Mouse (Mus musculus): ENCODE data around the gene Blcap. TPM values are rescaled to one million over a fixed set of nuclear protein-coding genes. Genes with fewer than 3 reads are reported as not detected.

Blcap gene
- polyA plus RNA-seq, 1 experiment: 63.9 TPM

GRCm38 (mm10) chr2:157510031-157510430, 61.0 kb downstream of the Blcap start:
- no peak for TF ChIP-seq CTCF (IDR thresholded peaks at IDR 0.05; ENCODE audit: borderline replicate concordance, insufficient read depth, low read length)
- TF ChIP-seq POLR2A (IDR thresholded peaks at IDR 0.05; ENCODE audit: low read depth, low read length): no peak
- Histone ChIP-seq H3K27ac (ENCODE audit: insufficient read depth, low read length) (no peak overlapping the region), H3K4me1 (ENCODE audit: control insufficient read depth, insufficient read depth, low read length) (no peaks in the 10 kb centered on the region), H3K4me3 (ENCODE audit: insufficient read depth, low read length) (no peak overlapping the region)

GRCm38 (mm10) chr2:157509182-157509581, 61.9 kb downstream of the Blcap start:
- no peak overlapping the region for H3K27ac ChIP-seq (ENCODE audit: insufficient read depth, low read length)
- no peaks in the 10 kb centered on the region for H3K4me1 ChIP-seq (ENCODE audit: control insufficient read depth, insufficient read depth, low read length)
- H3K4me3 ChIP-seq (ENCODE audit: insufficient read depth, low read length): no peak overlapping the region
- TF ChIP-seq POLR2A (IDR thresholded peaks at IDR 0.05; ENCODE audit: low read depth, low read length) (no peak), CTCF (IDR thresholded peaks at IDR 0.05; ENCODE audit: borderline replicate concordance, insufficient read depth, low read length) (no peak)

- TF ChIP-seq CTCF (IDR thresholded peaks at IDR 0.05; ENCODE audit: borderline replicate concordance, insufficient read depth, low read length): no peak
- TF ChIP-seq POLR2A (IDR thresholded peaks at IDR 0.05; ENCODE audit: low read depth, low read length): no peak
- H3K4me3 ChIP-seq (ENCODE audit: insufficient read depth, low read length): no peak overlapping the region
- H3K27ac ChIP-seq (ENCODE audit: insufficient read depth, low read length): no peak overlapping the region
- no peaks in the 10 kb centered on the region for H3K4me1 ChIP-seq (ENCODE audit: control insufficient read depth, insufficient read depth, low read length)
Measured at GRCm38 (mm10) chr2:157506779-157507178, 64.3 kb downstream of the Blcap start.

Other genes with a start within 250 kb of the Blcap start
- not detected in 2 replicates for gene Ghrh, start 223.8 kb downstream of the Blcap start, polyA plus RNA-seq (2011; ENCODE audit: insufficient read length, low read depth, missing spikeins)
- 53.9 and 54.2 TPM in 2 replicates for gene Manbal, start 203.7 kb downstream of the Blcap start, polyA plus RNA-seq (2011; ENCODE audit: insufficient read length, low read depth, missing spikeins)
- 38.1 and 48.9 TPM in 2 replicates for gene Src, start 152.8 kb downstream of the Blcap start, polyA plus RNA-seq (2011; ENCODE audit: insufficient read length, low read depth, missing spikeins)
- 12.6 and 15.1 TPM in 2 replicates for gene Nnat, start 11.2 kb downstream of the Blcap start, polyA plus RNA-seq (2011; ENCODE audit: insufficient read length, low read depth, missing spikeins)
- gene Ctnnbl1, start 166.1 kb upstream of the Blcap start, polyA plus RNA-seq (2011; ENCODE audit: insufficient read length, low read depth, missing spikeins): 17.5 and 20.9 TPM in 2 replicates

Data from embryonic fibroblast, embryonic 13.5 days (primary cell).